Mouse (Mus musculus) heart, adult 11 months (tissue): ENCODE results near the gene Smagp.
A peak's percentile ranks its signal among the peaks of the same experiment; 100 is the strongest.

ENCODE experiments used
- DNase-seq: peaks from one replicate; pipeline ENCODE4 v3.0.0; 2022

The Smagp gene

DNA sequence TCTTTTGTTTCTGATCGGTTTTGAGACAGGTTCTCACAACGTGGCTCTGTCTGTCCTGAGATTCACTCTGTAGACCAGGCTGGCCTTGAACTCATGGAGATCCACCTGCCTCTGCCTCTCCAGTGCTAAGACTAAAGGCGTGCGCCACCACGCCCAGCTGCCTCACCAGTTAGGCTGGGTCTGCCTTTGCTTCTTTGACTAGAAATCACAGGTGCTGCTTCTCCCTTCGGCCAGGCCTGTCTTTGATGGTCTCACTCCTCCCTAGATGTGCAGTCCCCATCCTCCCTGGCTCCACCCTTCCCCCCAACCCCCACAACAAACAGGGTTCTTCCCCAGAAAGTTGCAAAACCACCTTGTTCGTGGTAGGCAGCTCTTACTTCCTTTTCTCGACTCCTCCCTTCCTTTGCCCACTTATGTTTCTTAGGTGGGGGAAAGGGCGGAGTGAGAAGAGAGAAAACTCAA is 28.1 kb upstream of the Smagp start:
- peak; percentile 94 for DNase-seq

DNA sequence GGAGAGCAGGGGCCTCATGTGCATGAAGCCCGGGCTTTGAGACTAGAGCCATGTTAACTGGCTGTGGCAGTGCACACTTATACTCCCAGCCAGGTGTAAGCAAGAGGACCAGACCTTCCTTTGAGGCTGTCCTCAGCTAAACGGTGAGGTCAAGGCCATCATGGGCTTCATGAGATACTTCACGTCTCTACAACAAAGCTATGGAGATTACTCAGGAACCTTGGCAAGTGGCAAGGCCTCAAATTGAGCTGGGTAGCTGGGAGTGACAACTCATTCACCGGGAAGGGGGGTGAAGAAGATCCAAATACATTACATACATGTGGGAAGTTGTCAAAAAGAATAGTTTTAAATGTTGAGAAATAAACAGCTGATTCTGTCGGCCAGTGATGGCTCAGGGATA is 24.1 kb upstream of the Smagp start:
- DNase-seq: no peak

DNA sequence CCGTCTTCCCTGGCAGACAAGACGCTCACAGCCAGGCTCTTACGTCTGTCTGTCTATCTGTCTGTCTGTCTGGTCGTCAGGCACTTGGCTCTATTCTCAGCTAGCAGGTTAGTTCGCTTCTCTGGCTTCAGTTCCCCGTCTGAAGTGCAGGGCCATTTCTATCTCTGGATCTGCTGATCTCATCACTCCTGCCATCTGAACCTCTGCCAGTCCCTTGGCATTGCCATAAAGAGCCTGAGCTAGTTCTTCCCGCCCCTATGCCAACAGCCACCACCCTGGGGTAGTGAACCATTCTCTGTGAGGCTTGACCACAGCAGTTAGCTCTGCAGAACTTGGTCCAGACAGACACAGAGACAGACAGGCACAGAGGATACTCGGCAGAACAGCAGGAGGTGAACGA is 23.6 kb upstream of the Smagp start:
- DNase-seq: peak; percentile 92

DNA sequence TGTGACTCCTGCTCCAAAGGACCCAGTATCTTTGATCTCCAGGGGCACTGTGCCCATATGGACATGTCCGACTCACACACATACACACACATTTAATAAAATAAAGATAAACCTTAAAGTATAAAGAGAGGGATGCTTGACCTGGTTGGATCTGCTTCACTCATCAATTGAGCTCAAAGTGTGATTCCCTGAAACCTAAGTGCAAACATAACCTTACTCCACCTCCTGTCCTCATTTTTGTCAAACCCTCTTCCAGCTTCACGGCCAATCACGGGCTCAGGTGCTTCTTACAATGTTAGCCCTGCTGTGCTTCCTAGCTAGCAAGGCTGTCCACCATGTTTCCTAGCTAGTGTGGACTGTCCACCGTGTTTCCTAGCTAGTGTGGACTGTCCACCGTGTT is 18.5 kb upstream of the Smagp start:
- DNase-seq: no peak

DNA sequence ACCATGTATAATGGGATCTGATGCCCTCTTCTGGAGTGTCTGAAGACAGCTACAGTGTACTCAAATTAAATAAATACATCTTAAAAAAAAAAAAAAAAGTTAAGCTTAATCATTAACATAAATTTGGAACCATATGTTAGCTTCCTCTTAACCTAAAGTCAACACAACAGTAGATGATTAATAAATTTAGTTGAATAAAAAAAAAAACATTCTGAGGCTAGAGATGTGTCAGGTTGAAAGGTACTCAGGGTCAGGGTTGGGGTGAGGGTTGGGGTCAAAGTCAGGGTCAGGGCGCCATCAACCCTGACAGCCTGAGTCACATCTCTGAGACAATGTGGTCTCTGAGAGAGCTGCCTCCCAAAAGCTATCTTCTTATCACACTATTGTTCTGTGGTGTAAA is 17.5 kb upstream of the Smagp start:
- no peak for DNase-seq

DNA sequence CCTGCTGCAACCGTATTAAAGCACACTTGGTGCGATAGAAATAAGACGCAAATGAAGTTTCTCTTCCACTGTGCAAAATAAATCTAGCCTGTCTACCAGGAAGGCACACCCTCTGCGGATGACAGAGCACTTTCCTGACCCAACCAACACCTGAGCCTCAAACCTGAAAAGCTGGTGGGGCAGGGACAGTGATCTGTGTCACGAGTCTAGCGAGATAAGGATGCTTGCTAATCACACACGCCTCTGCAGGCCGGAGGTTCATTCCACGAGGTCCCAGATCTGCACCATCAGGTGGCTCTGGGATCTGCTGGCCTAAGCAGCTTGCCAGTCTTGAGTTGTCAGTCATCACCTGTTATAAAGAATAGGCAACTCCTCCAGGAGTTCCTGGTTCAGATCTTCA is 14.9 kb upstream of the Smagp start:
- no peak for DNase-seq

DNA sequence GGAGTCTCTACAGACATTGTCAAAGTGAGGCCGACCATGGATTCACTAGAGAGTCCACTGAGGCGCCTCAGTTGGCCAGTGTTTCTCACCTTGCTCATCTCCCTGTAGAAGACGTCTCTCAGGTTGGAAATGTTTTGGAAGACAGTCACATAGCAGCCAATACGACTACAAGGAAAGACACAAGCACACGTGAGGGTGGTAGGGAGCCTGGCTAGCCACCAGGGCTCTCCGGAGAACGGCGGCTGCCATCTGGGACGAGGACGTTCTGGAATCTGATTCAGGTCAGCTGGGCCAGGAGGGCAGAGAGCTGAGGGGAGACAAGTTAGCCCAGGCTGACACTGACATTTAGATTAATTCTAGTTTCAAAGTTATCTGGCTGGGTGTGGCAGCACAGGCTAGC is 13.4 kb upstream of the Smagp start:
- DNase-seq: no peak

DNA sequence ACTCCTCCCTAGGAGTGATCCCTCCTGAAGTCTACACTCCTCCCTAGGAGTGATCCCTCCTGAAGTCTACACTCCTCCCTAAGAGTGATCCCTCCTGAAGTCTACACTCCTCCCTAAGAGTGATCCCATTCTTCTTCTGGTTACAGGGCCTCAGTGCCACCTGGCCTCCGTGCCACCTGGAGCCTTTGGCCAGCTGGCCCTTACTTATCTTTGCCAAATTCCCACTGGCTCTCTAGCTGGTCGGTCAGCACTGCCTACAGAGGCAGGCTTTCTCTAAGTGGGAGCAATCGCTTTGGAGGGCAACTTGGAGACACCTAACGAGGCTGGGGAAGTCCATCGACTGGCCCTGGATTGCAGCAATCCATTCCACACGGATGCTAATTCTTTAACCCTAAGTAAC is 9.4 kb upstream of the Smagp start:
- DNase-seq: no peak

DNA sequence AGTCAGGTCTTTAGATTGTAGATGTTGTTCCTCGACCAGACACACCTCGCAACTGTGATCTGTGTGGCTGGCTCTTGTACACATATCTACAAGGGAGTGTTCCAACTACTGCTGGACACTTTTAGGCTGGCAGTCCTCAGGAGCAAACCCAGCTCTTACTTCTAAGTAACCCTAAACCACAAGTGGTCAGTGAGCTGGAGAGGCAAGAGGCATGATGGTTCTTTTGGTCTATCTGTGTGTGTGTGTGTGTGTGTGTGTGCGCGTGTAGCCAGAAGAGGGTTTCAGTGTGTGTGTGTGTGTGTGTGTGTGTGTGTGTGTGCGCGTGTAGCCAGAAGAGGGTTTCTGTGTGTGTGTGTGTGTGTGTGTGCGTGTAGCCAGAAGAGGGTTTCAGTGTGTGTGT is 5.7 kb upstream of the Smagp start:
- DNase-seq: no peak

DNA sequence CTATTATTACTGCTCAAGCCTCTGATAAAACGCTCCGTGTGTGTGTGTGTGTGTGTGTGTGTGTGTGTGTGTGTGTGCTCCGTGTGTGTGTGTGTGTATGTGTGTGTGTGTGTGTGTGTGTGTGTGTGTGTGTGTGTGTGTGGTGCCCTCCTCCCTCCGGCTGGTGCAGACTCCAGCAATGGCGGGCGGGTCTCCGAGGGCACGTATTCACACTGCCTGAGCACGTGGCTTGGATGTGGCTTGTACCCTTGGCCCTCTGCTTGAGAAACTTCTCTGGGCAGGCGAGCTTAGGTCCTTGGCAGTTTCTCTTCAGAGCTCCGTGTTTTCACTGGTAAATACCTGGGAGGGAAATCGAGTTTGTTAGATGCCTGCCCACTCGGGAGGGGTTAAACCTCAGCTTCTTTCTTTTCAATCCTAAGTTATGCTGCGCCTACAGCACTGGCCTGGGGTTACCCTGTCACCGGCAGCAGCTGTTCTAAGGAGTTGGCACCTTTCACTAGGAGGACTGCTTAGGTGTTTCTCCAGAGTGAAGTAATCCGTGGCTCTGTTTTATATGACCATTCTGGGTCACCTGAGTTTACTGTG is 4.6 kb upstream of the Smagp start:
- DNase-seq: peak; percentile 92

DNA sequence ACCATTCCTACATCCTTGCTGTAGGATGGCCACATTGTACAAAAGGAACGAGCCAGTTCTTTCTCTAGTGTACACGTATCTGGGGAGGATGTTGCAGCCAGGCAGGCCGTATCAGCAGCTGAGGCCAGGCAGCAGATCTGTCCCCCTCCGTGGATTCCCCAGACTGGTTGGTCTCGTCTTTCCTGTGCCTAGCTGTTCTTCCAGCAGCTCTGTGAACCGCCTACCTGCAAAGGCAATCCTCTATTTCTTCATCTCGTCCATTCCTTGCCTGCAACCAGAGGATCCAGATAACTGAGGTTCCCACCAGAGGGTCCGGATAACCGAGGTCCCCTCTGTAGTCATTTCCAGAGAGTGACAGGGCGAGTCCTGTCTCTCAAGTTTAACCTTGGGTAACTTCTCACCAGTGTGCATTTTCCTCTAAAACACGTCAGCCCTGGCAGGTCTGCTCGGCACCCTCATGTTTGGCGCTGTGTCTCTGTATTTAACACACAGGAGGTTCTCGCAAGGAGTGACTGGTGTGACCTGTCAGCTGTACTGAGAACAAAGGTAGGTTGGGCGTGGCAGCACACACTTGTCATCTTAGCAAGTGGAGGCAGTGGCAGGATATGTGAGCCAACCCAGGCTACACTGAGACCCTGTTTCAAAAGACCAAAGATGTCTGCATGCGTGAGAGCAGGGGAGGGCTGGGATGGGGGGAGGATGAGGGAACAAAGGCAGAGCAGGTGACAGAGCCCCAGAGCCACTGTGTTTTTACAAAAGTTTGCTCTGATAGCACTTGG is 3.4 kb upstream of the Smagp start:
- DNase-seq: no peak

DNA sequence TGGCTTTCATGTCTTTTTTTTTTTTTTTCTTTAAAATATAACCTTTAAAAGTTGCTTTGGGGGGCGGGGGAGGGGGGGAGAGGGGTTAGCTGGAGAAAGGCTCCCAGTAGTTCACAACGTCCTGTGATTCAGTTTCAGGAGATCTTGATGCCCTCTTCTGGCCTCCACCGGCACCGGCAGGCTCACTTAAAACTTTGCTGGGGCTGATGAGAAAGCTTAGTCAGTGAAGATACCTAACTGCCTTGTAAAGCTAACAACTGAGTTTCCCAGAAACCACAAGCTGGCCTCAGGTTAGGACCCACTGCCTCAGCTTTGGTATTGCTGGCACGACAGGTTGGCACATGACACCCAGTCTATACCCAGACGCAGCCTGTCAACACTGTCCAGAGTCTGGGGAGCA is 921 bp upstream of the Smagp start:
- peak; percentile 95 for DNase-seq

DNA sequence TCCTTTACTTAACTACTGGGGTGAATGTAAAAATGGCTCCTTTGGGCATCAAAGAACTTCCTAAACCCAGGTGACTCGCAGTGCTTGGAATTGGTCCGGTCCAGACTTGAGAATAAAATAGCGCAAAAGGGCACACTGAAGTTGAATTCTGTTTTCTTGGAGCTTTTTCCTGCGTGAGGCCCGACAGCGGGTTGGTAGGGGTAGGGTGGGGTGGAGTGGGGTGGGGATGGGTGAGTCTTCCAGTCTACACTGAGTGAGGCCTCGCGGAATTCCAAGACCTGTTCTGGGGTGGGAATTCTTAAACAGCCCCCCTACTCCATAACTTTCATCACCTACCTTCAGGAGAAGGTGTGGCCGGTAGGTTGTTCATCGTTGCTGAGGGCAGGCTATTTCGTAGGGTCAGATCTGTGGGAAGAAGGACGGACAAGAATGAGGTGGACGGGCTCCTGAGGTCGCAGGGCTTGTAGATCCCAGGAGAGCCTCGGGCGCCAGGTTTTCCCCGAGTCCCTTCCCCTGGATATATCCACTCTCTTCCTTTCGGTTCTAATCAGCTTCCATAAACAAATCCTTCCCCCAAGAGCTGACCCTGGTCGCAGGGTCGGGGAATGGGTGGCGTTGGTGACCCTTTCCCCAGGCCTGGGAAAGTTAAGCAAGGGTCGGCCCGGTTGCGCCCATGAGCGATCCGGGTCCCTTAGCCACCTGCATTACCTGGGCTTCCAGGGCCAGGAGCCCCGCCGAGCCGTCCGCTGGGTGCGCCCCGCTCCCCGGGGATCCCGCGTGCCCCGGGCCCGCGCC is 692 bp downstream of the Smagp start:
- no peak for DNase-seq

DNA sequence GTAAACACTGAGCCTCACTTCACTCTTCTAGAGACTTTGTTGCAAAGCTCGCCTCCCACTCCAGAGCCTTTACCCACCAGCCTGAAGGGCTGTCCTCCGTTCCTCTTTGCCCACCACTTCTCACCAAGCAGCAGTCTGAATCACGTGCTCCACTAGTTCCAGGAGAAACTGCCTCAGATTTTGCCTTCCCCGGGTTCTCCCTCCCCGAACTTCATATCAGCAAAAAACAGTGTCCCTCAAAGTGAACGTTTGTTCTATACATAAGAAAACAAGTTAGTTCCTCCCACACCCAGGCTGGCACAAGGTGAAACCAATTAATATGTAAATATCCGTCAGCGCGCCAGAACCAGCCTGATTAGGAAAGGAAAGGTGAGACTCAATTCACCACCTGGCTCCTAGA is 1.5 kb downstream of the Smagp start:
- no peak for DNase-seq

DNA sequence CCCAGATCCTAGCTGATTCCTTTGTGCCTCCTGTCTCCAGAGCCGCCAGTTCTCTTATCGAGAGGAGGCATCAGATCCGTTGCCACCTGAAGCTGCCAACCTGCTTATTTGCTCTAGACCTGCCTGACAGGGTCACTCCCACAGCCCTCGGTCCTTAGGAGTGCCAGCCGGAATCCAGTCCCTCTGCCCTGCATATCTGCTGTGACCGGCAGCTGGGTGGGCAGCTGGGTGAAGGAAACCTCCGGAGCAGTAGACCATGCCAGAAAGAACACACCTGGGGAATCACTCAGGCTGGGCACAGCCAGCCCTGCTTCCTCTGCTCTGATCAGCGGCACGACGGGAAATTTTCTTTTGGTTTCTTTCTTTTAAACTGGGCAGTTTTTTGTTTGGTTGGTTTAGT is 3.4 kb downstream of the Smagp start:
- DNase-seq: no peak

DNA sequence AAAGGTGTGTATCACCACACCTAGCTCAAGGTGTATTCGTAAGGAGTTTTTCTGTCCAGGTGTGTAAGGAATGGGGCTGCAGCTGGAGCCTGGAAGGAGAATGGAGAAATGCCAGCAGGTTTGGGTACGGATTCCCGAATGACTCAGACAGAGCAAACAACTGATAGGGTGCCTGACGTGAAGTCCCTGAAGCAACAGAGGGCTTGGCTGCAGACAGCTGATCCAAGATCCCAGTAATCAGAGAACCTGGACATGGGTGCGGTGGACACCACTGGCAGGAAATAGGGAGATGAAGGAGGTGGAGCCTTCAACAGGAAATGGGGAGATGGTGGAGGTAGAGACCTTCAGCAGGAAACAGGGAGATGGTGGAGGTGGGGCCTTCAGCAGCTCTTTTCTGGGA is 4.4 kb downstream of the Smagp start:
- DNase-seq: no peak

DNA sequence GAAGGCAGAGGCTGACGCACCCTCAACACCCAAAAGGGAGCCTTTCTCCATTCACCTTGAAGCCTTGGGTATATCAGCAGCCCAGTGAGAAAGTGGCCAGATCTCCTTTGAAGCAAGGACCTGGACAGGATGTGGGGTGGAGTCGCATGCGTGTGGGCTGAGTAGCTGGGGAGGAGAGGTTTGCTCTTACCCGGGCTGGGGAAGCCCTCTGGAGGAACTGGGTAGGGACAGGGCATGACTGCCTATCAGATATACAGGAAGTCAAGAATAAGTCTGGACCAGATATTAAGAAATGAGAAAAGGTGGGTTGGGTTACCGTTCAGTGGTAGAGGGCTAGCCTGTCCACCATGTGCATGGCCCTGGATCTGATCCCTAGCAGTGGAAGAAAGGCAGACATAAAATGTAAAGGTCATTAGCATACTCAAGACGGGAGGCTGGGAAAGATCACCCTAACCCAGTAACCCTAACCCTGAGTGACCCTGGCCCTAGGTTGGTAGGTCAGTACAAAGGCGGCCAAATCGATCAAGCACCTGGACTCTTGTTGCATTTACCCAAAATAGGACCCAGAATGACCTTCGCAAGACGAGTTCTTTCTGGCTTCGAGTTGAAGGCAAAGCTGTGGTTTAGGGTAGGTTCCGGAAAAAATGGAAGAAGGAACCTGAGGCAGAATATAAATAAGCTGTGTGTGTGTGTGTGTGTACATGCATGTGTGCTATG is 5.1 kb downstream of the Smagp start:
- no peak for DNase-seq

DNA sequence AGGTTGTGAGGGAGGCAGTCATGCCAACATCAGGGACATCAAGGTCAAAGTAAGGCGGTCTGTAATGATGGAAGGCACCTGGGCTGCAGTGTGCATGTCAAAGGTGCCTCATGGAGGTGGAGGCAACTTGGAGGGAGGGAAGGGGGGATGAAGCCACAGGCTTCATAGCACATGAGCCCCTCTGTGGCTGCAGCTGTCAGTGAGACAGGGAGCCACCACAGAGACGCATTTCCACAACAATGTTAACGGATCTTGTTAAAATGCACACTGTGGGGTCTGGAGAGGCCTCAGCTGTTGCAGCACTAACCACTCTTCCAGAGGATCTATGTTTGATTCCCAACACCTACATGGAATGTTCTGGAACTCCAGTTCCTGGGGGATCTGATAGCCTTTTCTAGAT is 6.6 kb downstream of the Smagp start:
- DNase-seq: no peak

DNA sequence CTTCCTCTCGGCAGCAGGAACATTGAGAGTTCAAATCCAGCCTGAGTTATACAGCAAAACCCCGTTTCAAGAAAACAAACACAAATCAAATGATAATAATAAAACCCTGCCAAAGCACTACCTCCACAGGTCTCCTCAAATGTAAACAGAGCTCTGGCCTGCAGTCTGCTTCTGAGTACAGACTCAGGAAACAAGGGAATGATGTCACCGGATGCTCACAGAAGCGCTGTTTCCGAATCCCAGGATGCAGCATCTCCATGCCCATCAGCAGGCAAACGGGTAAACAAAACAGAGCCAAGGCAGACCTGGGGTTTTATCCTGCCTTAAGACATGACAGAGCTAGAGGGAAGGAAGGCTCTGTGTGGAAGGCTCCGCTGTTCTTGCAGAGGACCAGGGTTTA is 7.9 kb downstream of the Smagp start:
- DNase-seq: peak; percentile 94

DNA sequence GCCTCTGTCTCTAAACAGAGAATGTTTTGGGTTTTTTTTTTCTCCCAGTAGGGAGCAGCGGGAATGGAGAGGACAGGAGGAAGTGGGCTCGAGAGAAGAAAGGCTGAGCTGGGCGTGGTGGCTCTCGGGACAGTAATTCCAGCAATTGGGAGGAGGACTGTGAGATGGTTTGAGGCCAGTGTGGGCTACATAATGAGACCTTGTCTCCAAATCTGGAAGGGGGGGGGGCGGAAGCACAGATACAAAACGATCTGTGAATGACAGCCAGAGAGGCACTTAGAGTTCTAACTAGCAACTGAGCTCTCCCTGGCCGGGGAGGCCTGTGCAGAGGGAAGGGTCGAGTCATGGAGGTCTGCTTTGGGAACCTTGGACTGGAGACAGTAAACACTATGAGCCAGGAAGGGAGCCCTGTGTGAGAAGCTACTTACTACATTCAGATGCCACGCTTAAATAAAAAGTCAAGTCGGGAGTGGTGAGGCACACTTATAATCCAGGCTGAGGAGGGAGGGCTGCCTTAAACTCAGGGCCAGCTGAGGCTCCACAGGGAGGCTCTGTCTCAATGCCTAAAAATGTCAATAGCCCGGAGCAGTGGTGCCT is 8.9 kb downstream of the Smagp start:
- no peak for DNase-seq

DNA sequence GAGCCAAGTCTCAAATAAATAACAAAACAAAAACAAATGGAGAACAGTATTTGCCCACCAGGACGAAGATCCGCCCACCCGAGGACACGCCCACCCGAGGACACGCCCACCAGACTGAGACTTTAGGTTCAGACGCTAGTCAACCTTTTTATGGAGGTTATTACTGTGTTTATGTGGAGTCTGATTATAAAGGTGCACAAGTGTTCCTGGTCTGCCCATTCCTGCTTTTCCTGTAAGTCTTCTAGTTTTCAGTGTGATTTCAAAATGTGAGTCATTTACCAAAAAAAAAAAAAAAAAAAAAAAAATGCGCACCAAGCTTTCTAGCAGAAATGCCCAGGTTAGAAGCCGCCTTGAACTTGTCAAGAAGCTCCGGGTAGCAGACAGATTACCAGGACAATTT is 9.5 kb downstream of the Smagp start:
- no peak for DNase-seq

DNA sequence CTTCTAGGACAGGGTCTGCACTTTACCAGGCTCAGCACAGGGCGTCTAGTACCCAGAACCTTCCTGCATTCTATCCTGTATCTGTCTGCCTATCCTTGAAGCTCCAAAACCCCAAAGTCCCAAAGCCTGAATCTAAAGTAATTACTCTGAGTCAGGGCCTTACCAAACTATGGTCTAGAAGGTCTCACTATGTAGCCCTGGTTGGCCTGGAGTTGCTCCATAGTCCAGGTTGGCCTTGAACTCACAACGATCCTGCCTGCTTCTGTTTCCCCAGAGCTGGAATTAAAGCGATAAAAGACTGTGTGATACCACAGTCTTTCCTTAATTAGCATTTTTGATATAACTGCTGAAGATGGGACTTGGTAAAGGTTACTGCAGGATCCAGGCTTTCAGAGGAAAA is 12.3 kb downstream of the Smagp start:
- no peak for DNase-seq

DNA sequence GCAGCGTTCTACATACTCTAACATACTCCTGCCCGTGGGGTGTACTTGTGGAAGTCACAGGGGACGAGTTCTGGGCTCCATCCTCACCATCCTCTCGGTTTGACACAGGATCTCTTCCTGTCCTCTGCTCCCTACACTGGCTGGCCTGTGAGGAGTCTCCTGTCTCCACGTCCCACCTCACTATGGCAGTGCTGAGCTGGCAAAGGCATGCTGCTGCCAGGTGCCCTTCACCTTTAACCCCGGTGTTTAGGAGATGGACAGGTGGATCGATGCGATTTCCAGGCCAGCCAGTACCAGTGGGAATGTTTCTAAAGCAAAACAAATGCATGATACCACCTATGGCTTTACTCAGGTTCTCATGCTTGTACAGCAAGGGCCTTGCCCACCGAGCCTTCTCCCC is 13.0 kb downstream of the Smagp start:
- DNase-seq: no peak
